Mouse (Mus musculus) liver, postnatal 0 days (tissue): Measurements from ENCODE around the gene Etfbkmt.

Source experiments
- CTCF ChIP-seq: sonication (generic); IDR thresholded peaks from 2 replicates; pipeline ENCODE4 v1.5.1; 2016; ENCODE audit warnings: antibody characterized with exemption, low read depth
- EP300 ChIP-seq: IDR thresholded peaks from 2 replicates; pipeline ENCODE4 v1.6.1; 2016; ENCODE audit warnings: antibody characterized with exemption, low read depth, mild to moderate bottlenecking

- TF ChIP-seq CTCF = 0 out of 2 replicates have a peak, but pooled peaks have one; percentile 8
- TF ChIP-seq EP300 = peak; percentile 73
Observed at GRCm38 (mm10) chr6:149118935-149119334, 20.7 kb upstream of the Etfbkmt start.
